Mouse (Mus musculus) kidney, adult 11 months (tissue): ENCODE measurements at regions not wholly inside any gene's neighbourhood (a gene's known extent, or its start where the extent isn't known, plus 50 kb on each side); places are given as distances from the start of the nearest gene placed in this dataset.

ENCODE experiments used
- DNase-seq: peaks from one replicate; pipeline ENCODE4 v3.0.0; 2022

DNA sequence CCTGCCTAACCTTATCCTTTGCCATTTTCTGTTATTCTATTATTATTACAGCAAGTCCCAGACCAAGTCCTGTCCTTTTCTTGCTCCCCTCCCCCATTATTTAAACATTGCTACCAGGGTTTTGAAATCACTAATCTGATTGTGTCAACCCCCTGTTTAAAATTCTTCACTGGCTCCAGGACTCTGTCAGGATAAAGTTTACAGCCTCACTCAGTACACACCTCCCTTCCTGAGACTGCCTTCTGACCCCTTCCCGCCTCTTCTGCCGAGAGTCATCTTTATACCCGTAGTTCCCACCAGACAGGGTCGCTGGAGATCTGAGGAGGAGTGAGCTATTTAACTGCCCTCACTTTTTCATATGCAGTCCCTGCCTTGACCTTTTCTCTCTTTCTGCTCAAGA lies 110.3 kb upstream of the Syt6 start:
- no peak for DNase-seq

DNA sequence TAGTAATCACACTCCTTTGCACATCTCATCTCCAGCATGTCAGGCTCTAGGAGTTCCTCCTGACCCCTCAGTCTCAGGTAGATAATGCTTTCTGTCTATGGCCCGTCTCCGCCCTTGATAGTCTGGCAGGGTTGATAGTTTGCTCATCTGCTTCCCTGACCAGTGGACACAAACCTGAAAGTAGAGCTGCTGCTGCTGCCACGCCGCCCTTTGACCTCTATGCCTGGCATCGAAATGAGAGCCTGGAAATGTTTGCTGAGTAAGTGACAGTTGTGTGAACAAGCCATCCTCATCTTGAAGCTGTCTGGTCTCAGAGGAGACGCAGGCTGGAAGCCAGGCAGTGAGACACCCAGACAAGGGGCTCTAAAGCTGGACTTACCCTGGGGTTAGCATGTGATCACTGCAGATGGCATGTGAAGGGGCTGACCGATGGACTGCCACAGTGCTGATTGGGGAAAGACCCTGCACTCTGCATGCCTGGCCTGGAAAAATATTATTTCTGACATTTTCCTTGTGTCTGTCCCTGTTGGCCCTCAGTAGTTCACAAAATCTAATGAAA lies 109.8 kb upstream of the Syt6 start:
- DNase-seq = peak; percentile 49

DNA sequence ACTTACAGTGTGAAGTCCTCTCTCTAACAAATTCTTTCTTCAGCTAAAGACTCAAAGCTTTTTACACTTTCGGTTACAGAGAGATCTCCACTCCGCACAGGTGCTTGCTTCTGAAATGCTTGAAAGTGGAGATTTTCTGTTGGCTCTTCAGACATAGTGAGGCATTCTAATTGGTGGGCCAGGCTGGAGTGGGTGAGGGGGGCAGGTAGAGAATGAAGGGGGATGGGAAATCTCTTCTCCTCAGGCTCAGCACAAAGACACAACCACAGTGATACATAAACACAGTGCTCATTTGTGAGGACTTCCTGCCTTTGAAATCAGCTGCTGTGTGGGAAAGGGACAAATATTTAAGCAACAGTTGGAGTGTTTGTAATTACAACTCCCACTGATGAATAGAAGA lies 109.1 kb upstream of the Syt6 start:
- no peak for DNase-seq

DNA sequence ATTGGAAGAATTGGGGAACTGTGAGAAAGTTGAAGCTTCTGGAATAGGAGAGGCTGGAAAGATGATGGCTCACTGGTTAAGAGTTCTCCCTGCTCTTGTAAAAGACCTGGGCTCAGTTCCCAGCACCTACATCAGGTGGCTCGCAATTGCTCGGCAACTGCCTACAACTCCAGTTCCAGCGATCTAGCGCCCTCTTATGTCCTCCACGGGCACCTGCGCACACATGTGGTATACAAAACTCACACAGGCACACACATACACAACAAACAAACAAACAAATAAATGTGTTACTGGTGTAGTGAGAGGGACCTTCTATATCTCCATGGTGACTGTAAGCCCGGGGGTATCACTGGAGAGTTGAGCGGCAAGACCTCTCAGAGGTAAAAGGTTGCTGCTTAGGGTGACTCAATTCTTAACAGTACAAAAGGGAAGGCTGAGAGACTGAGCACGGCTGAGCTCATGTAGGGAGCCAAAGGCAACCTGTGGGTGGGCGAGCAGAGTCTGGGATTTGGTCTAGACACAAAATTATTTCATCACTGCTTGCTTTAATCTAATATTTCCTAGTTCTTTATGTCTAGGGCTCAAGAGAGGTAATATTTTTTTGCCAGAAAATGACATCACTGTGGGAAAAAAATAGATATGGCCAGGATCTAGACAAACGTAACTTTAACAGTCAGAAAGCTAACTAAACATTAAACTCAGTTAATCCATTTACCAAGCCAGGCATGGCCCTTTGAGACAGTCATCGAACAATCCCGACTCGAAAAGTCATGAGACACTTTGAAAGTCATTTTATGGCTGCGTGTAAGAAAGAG lies 104.2 kb upstream of the Syt6 start:
- no peak for DNase-seq

DNA sequence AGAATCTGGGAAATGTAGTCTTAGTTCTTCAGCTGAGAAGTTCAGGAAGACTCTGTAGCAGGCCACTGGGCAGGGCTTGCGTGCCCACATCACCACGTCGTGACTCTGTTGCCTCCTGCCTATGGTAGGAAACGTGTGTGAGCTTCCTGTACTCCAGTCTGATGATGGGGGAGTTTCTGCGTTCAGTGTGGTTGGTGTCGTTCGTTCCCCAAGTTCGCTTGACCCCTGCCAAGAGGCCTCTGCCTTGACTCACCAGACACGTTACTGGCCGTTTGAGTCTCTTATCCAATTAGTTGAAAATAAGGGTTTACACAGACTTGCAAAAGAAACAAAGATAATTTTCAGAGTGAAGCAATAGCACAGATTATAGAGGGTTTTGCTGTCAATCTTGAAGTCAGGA lies 102.4 kb upstream of the Syt6 start:
- no peak for DNase-seq

DNA sequence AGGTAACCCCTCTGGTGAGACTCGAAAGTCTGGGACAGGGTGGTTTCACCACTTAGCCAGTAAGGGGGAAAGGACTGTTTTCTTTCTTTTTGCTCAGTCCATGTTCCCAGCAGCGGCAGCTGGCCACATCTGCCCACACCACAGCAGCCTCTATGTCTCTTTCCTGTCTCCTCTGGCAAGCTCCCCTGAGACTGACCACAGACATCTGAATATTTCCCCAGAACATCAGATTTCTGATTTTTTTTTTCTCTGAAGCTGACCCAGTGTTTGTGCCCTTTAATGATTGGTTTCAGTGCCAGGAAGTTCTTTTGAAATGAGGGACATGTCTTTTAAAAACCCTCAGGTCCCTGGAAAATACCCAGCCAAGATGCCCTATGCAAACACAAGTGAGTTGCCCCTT lies 101.7 kb upstream of the Syt6 start:
- no peak for DNase-seq

DNA sequence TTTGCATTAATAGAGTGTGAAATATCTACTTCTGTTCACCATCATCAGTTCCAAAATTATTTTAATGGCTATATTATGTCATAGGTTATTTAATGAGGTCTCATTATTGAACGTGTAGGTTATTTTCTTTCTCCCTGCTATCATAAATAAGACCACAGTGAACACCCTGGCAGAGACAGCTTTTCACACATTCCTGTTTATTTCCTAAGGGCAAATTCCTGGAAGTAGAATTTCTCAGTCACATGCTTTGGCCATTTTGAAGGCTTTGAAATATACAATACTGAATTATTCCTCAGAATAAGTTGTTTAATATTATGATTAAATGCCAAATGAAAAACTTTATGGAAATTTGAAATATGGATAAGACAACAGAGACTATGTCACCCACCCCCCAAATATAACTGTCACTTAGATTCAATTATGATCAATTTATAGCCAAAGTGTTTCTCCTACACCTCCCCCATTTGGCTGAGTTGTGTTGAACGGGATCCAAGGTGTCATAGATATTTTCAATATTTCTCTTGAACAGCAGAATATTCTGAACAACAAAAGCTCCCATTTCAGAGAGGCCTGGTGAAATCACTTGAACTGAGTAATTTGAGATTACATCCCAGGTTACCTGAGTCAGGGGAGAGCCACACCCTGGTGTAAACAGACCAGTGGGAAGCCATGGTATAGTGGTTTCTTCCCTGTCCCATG lies 95.0 kb upstream of the Syt6 start:
- no peak for DNase-seq

DNA sequence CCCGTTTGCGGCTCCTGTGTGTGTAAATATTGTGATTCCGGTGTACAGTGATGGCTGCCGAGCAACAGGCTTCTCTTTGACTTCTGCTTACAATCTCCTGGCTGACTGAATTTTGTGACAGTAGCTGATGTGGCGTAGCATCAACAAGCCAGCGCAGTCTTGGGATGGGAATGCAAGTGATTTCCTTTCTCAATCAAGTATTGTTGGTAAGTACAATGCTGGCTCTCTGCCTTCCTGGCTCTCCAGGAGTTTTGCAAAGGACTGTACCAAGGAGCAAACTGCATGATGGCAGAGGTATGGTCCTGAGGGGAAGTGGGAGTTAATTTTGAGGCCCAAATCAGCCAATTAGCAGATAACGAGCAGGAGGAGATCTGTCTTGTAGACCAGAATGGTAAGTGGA lies 94.4 kb upstream of the Syt6 start:
- no peak for DNase-seq

DNA sequence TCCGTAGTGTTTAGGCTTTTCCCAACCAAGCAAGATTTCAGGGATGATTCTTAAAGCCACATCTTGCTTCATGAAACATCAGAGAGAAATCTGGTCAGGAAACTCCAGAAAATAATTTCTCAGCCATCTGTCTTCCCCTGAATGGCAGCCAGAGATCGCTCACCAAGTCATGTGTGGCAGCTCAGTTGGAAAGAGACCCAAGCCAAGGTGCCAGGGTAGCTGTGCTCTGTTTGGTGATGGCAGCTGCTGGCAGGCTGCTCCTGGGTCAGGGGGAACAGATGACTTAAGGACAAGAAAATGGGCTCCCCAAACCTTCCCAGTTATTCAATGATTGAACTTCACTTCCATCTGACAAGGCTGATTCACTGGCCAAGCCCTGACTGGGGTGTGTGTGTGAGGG lies 91.7 kb upstream of the Syt6 start:
- DNase-seq = no peak

DNA sequence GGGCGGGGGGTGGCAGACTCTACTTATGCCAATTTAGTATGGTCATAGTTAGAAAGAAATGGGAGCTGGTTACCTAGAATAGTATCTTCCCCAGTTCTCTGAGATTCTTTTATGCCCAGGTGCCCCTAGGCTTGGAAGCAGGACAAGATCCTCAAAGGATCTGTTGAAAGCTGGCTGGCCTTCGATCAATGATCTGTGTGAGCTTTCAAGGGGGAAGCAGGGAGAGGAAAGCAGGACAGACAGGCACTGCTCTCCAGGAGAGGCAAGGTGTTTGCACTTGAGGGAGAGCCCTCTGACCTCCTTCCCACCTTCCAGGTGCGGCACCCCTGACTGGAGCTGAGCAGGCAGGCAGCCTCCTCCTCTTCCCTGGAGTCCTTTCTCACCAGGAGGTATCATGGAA lies 91.3 kb upstream of the Syt6 start:
- DNase-seq = no peak

DNA sequence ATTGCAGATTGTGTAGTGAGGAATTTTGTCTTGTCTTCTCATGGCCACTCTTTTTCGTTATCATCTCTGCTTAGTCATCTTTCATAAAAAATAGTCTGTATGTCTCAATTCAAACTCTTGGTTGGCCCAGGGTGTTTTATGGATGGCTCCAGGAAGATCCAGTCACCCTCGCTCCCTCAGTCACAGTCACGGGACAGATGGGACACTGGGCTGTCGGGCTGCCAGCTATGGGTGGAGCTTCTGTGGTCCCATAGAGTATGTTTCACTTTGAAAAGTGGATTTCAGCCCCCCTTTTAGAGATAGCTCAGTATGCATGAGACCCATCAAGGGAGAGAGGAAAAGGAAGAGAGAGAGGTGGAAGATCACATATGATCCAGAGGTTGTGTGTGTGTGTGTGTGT lies 85.2 kb upstream of the Syt6 start:
- DNase-seq = no peak

DNA sequence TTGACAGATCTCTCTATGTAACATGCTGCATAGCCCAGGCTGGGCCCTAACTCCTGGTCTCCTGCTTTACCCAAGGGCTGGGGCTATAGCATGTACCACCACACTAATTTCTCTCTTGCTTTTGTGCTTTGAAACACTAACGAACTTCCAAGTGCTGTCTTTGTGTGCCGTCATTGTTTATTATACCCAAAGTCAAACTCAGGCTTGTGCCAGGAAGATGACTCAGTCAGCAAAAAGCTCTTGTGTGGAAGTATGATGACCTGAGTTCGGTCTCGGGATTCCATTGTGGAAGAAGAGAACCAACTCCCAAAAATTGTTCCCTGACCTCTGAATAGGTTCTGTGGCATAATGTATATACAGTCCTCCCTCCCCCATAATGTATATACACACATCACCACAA lies 84.1 kb upstream of the Syt6 start:
- no peak for DNase-seq

DNA sequence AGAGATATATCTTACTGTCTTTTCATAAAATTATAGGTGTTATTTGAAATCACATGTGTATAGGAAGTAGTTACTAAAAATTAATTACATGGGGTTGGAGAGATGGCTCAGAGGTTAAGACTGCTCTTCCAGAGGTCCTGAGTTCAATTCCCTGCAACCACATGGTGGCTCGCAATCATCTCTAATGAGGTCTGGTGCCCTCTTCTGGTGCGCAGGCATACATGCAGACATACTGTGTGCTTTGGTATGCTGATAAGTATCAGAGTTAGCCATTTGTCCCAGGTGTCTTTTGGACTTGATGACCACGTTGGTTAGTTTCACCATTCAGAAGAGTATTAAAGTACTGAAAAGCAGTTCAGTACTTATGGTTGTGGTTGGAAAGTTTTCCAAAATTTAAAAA lies 82.8 kb upstream of the Syt6 start:
- no peak for DNase-seq

DNA sequence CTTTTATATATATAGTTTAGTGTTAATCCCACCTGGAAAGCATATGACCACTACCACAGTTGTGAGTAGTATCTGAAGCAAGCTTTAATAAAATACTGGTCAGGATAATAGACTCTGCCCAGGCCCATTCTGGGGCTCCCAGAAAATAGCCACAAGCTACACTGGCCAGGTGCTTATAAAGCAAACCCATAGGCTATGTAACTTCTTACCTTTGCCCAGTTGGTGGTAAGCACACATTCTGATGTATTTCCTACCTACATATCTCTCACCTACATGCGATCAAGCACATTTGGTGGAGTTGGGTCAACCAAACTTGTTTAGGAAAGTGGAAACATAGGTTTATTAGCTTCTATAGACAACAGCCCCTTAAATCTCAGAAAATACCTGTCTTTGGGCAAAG lies 81.4 kb upstream of the Syt6 start:
- DNase-seq = no peak

DNA sequence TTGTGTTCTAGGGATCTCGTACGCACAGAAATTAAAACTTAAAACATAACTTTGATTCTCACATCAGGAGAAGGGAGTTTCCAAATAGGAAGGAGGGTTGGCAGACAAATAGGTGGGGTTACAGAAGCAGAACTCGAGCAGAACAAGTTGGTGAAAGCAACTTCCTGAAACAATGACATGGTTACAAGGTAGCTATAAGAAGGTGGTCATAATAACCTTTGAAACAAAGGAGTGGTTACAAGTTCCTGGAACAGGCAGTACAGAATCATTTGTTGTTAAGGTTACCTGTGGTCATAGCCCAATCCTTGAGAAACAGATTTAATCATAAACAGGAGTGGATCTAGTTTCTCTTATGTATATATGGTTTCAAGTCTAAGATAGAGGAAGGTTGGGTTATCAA lies 81.0 kb upstream of the Syt6 start:
- DNase-seq = no peak

DNA sequence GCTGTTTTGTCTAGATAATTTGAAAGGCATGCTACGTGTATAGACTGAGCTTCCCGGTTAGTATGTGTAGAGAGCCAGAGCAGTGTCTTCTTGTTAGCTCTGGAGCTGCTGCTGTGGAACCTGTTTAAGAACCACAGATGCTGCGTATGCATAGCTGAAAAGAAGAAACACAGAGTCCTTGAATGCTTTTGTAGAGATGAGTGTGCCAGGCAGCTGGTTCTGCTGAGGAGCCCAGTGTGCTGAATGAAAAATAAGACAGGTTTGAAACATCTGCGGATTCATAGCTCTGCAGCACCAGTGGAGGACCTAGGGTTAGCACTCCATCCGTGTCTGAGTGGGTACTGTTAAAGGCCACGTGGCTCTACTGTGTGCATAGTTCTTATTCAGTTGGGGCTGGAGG lies 78.9 kb upstream of the Syt6 start:
- no peak for DNase-seq

DNA sequence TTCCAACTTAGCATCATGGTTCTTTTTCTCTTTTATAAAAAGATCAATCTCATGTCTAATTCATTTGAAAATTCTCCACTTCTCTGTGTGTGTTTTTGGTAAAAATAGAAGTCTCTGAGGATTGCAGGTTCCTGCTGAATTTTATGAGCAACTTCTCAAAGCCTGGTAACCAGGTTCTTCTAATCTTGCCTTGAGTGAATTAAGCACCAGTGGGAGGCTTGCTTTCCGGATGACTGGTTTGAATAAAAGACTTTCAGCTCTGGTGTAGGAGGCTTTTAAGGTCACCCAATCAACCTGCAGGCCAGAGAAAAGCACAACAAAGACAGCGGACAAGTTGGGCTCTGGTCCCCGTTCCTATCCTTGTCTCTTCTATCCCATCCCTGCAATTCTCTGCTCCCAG lies 78.3 kb upstream of the Syt6 start:
- no peak for DNase-seq

DNA sequence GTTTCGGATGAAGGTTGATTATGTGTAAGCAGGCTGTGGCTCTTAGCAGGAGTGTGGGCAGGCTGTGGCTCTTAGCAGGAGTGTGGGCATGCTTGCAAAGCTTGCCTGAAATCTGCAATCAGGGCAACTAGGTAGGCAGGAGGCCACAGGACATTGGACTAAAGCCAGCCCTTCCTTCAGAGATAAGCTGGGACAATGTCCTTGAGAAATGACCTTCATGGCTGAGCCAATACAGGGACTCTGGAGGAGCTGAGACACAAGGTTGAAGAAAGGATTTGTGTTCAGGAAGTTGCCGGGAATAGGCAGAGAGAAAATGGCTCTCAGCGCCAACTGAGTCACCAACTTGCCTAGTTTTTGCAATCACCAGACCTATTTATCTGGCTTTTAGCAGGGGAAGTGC lies 77.3 kb upstream of the Syt6 start:
- DNase-seq = no peak

DNA sequence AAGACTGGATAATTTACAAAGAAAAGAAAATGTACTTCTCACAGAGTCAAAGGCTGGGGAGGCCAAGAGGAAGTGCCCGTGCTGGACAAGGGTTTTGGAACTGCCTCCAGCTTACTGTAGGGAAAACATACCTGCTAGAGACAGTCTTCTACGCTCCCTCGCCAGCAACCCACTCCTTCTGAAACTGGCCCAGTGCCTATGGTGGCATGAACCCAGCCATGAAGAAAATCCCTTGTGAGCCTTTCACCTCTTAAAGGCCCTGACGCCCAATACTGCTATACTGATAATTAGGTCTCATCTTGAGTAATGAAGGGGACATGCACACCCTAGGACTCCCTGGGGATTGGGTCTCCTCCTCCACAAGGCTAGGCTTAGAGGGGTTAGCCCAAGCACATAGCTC lies 76.6 kb upstream of the Syt6 start:
- no peak for DNase-seq

DNA sequence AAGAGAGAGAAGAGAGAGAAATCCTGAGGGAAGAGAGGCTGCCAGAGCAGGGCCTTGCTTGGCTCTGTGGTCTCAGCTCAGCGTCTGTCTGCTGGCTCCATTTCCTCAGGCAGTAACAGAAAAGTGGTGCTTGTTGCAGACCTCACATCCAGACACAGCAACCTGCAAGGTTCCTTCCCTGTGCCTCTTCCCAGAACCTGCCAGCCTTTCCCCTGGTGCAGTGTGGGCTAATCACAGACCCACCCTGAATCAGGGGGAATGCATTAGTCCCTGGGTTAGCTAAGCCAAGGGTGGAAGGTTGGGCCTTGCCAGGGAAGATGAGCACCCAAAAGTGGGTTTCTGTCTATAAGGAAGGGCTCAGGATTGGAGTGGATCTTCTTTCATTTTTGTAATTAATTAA lies 75.2 kb upstream of the Syt6 start:
- DNase-seq = no peak

DNA sequence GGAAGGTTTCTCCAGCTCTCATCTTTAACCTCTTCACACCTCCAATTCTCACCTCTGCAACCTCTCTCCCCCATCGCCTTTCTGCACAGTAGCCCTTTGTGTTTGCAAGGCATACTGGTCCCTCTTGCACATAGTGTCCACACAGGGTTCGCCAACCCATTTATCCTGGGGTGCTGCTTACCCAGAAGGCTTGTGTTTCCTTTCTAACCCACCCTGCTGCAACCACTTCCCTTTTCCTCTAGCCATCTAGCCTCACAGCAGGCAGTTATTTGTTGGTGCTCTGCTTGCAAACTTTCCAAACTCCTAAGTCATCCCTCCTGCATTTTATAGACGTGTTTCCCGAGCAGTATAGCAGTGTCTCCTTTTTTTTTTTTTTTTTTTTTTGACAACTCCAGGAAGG lies 74.7 kb upstream of the Syt6 start:
- DNase-seq = no peak

DNA sequence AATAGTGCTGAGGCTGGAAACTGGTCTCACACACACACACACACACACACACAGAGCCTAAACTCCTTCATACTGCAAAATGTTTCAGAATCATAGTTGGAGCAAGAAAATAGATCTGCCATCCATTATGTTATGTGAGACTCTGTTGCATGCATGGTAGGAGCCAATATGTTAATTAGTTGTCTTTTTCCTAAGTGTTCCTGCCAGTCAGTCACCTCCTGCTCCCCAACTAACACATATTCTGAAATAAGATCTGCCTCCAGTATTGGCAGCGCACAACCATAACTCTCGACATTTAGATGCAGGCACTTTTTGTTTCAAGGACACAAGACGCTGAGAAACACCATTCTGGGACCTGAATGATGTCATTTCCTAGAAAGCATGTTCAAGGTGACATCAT lies 70.9 kb upstream of the Syt6 start:
- no peak for DNase-seq

DNA sequence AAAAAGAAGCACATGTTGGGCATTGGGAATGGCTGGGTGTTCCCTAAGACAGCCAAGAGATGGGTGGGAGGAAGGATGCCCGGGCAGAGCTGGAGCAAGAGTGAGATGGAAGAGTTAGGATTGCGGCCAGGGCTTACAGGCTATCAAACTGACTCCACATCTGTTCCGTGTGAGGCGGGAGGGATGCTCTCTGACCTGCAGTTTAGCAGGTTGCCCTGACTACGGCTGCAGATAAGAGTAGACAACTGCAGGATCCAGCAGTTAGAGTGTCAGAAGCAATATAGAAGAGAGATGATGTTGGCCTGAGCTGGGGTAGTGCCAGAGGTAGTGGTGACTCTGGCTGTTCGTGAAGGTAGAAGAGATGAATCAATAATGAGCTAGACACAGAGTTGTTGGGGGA lies 61.6 kb upstream of the Syt6 start:
- no peak for DNase-seq

DNA sequence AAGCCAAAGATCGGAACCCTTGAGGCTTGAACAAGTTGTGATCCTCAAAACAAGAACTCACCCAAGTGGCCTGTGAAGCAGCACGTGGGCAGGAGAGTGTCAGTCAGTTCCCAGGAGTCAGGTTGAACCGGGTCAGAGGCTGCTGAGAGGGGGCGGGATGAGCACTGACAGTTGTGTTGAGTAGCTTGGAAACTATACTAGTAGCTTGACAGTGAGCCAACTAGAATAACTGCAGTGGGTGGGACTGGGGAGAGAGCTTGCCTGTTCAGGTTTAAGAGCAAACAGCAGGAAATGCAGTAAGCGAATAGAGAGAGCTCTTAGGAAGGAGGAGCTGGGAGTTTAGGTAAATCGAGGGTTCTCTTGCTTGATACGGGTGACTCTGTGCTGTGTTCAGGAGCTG lies 61.0 kb upstream of the Syt6 start:
- no peak for DNase-seq

DNA sequence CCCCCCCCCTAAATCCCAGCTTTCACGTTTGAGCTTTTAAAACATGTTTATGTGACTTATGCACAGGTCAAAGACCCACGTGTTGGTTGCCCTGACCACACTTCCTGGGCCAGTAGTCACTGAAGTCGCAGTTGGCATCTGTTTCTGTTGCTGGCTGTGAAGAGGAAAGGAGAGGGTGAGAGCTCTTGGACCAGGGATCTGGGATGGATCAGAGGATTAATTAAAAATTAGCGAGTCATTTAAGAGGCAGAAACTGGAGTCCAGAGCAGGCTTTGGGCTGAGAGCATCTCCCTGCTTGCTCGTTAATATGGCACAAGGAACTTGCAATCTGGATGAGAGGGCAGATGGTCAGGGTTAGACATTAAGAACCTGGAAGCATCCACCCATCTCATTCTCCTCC lies 59.1 kb upstream of the Syt6 start:
- no peak for DNase-seq
